Mouse (Mus musculus) forebrain, embryonic 13.5 days (tissue): ENCODE measurements at regions not wholly inside any gene's neighbourhood (a gene's known extent, or its start where the extent isn't known, plus 50 kb on each side); places are given as distances from the start of the nearest gene placed in this dataset.

Experiments used
- ATAC-seq: fragments of 200-750 bp; cut with Nextera tagmentation; 2 replicates; pipeline ENCODE4 v1.8.0; 2017
- H3K27ac ChIP-seq: fragments of 300-500 bp; sonication (generic); 2 replicates; pipeline ENCODE4 v1.5.1; 2015; ENCODE audit warnings: inconsistent platforms, mild to moderate bottlenecking, moderate library complexity
- H3K27me3 ChIP-seq: fragments of 300-500 bp; sonication (generic); 2 replicates; pipeline ENCODE4 v1.6.1; 2015; ENCODE audit warnings: mild to moderate bottlenecking, inconsistent platforms
- H3K36me3 ChIP-seq: fragments of 300-500 bp; sonication (generic); 2 replicates; pipeline ENCODE4 v1.6.1; 2015; ENCODE audit warnings: mild to moderate bottlenecking, inconsistent platforms; ENCODE audit not compliant: poor library complexity, severe bottlenecking
- H3K4me1 ChIP-seq: fragments of 300-500 bp; sonication (generic); 2 replicates; pipeline ENCODE4 v1.6.1; 2015; ENCODE audit warnings: inconsistent platforms
- H3K4me2 ChIP-seq: fragments of 300-500 bp; sonication (generic); 2 replicates; pipeline ENCODE4 v1.6.1; 2015; ENCODE audit warnings: inconsistent platforms, mild to moderate bottlenecking, moderate library complexity
- H3K4me3 ChIP-seq: fragments of 300-500 bp; sonication (generic); 2 replicates; pipeline ENCODE4 v1.5.1; 2015; ENCODE audit warnings: mild to moderate bottlenecking, inconsistent platforms
- H3K9ac ChIP-seq: fragments of 300-500 bp; sonication (generic); 2 replicates; pipeline ENCODE4 v1.6.1; 2015; ENCODE audit warnings: mild to moderate bottlenecking, inconsistent platforms
- H3K9me3 ChIP-seq: fragments of 300-500 bp; sonication (generic); replicated peaks from 2 replicates; pipeline ENCODE4 v1.6.1; 2016; ENCODE audit warnings: inconsistent platforms
- WGBS: fragments of 180-500 bp; shearing (Covaris S2); methylation state at CpG from one replicate; pipeline ENCODE4 v1.1.7; 2015; 5-methylcytosine and 5-hydroxymethylcytosine counted together

GRCm38 (mm10) chr2:171285719-171286394, 554.2 kb downstream of the Dok5 start:
- ATAC-seq = peak; percentile 75; the same call in 1 of the 2 replicates
- Histone ChIP-seq H3K4me1 (peaks cover 18% of the 10 kb centered on the region), H3K4me2 (no peak overlapping the region), H3K4me3 (no peak overlapping the region), H3K9ac (no peak overlapping the region), H3K36me3 (0 out of 2 replicates have a peak, but pooled peaks cover 3% of the 10 kb centered on the region), H3K27ac (0 out of 2 replicates have a peak overlapping the region, but pooled peaks have one; percentile 22), H3K9me3 (peaks cover 10% of the 10 kb centered on the region), H3K27me3 (no peaks in the 10 kb centered on the region)
- WGBS = 4% methylated on average over 6 of the region's 6 CpGs

GRCm38 (mm10) chr2:171280132-171280531, 548.5 kb downstream of the Dok5 start:
- ATAC-seq = no peak
- Histone ChIP-seq H3K9ac (no peak overlapping the region), H3K9me3 (peaks cover 10% of the 10 kb centered on the region), H3K4me2 (no peak overlapping the region), H3K4me1 (peaks cover under 1% of the 10 kb centered on the region; the same call in 1 of the 2 replicates), H3K27me3 (no peaks in the 10 kb centered on the region), H3K27ac (no peak overlapping the region), H3K4me3 (no peak overlapping the region), H3K36me3 (0 out of 2 replicates have a peak, but pooled peaks cover 3% of the 10 kb centered on the region)
- WGBS = 75% methylated on average over 3 of the region's 3 CpGs

- peaks cover 10% of the 10 kb centered on the region for H3K9me3 ChIP-seq
- H3K4me1 ChIP-seq = no peaks in the 10 kb centered on the region
- WGBS = 85% methylated on average over 3 of the region's 3 CpGs
- 0 out of 2 replicates have a peak, but pooled peaks cover 3% of the 10 kb centered on the region for H3K36me3 ChIP-seq
- no peak overlapping the region for H3K27ac ChIP-seq
- H3K9ac ChIP-seq = no peak overlapping the region
- no peak overlapping the region for H3K4me3 ChIP-seq
- H3K4me2 ChIP-seq = no peak overlapping the region
- no peaks in the 10 kb centered on the region for H3K27me3 ChIP-seq
- no peak for ATAC-seq
Measured at GRCm38 (mm10) chr2:171279319-171279718, 547.7 kb downstream of the Dok5 start.

GRCm38 (mm10) chr2:171253194-171253593, 521.6 kb downstream of the Dok5 start:
- Histone ChIP-seq H3K4me2 (peak overlapping the region; percentile 18), H3K4me3 (no peak overlapping the region)
- ATAC-seq = 0 out of 2 replicates have a peak, but pooled peaks have one; percentile 13

GRCm38 (mm10) chr2:171245391-171245790, 513.8 kb downstream of the Dok5 start:
- 84% methylated on average over 4 of the region's 4 CpGs for WGBS
- Histone ChIP-seq H3K36me3 (no peaks in the 10 kb centered on the region), H3K27me3 (no peaks in the 10 kb centered on the region), H3K9ac (no peak overlapping the region), H3K4me1 (0 out of 2 replicates have a peak, but pooled peaks cover 9% of the 10 kb centered on the region), H3K4me3 (no peak overlapping the region), H3K4me2 (no peak overlapping the region), H3K9me3 (no peaks in the 10 kb centered on the region), H3K27ac (no peak overlapping the region)
- ATAC-seq = no peak

More at GRCm38 (mm10) chr2:171253194-171253593, 521.6 kb downstream of the Dok5 start:
- WGBS = 60% methylated on average over 10 of the region's 10 CpGs
- H3K36me3 ChIP-seq = no peaks in the 10 kb centered on the region
- H3K4me1 ChIP-seq = no peaks in the 10 kb centered on the region
- H3K27me3 ChIP-seq = no peaks in the 10 kb centered on the region
- H3K27ac ChIP-seq = no peak overlapping the region
- H3K9ac ChIP-seq = no peak overlapping the region
- no peaks in the 10 kb centered on the region for H3K9me3 ChIP-seq

GRCm38 (mm10) chr2:171242356-171242755, 510.7 kb downstream of the Dok5 start:
- Histone ChIP-seq H3K9ac (no peak overlapping the region), H3K9me3 (no peaks in the 10 kb centered on the region), H3K4me1 (peaks cover 10% of the 10 kb centered on the region; the same call in 1 of the 2 replicates), H3K4me3 (no peak overlapping the region), H3K4me2 (no peak overlapping the region), H3K27ac (no peak overlapping the region), H3K36me3 (no peaks in the 10 kb centered on the region), H3K27me3 (no peaks in the 10 kb centered on the region)
- WGBS = 66% methylated on average over 5 of the region's 5 CpGs
- no peak for ATAC-seq

- H3K4me1 ChIP-seq = peaks cover 10% of the 10 kb centered on the region; the same call in 1 of the 2 replicates
- ATAC-seq = peak; percentile 78
- H3K36me3 ChIP-seq = no peaks in the 10 kb centered on the region
- no peaks in the 10 kb centered on the region for H3K9me3 ChIP-seq
- H3K9ac ChIP-seq = no peak overlapping the region
- H3K27me3 ChIP-seq = no peaks in the 10 kb centered on the region
- no peak overlapping the region for H3K4me2 ChIP-seq
- WGBS = 41% methylated on average over 8 of the region's 8 CpGs
- no peak overlapping the region for H3K4me3 ChIP-seq
- peak overlapping the region; percentile 49 for H3K27ac ChIP-seq
Measured at GRCm38 (mm10) chr2:171237276-171237960, 505.8 kb downstream of the Dok5 start.

- Histone ChIP-seq H3K27me3 (no peaks in the 10 kb centered on the region), H3K9me3 (no peaks in the 10 kb centered on the region), H3K4me2 (no peak overlapping the region), H3K4me3 (no peak overlapping the region), H3K27ac (no peak overlapping the region), H3K9ac (no peak overlapping the region), H3K36me3 (no peaks in the 10 kb centered on the region), H3K4me1 (peaks cover 8% of the 10 kb centered on the region; the same call in 1 of the 2 replicates)
- ATAC-seq = no peak
Measured at GRCm38 (mm10) chr2:171232812-171233211, 501.2 kb downstream of the Dok5 start.

GRCm38 (mm10) chr2:171231288-171232050, 499.9 kb downstream of the Dok5 start:
- Histone ChIP-seq H3K9ac (no peak overlapping the region), H3K36me3 (no peaks in the 10 kb centered on the region), H3K9me3 (no peaks in the 10 kb centered on the region), H3K27me3 (no peaks in the 10 kb centered on the region), H3K27ac (no peak overlapping the region), H3K4me2 (no peak overlapping the region), H3K4me1 (no peaks in the 10 kb centered on the region), H3K4me3 (no peak overlapping the region)
- WGBS = 83% methylated on average over 7 of the region's 7 CpGs
- no peak for ATAC-seq

- no peak overlapping the region for H3K4me3 ChIP-seq
- H3K9me3 ChIP-seq = no peaks in the 10 kb centered on the region
- WGBS = 79% methylated on average over 12 of the region's 12 CpGs
- no peaks in the 10 kb centered on the region for H3K27me3 ChIP-seq
- no peak overlapping the region for H3K9ac ChIP-seq
- H3K4me2 ChIP-seq = no peak overlapping the region
- H3K27ac ChIP-seq = no peak overlapping the region
- ATAC-seq = no peak
- no peaks in the 10 kb centered on the region for H3K36me3 ChIP-seq
- no peaks in the 10 kb centered on the region for H3K4me1 ChIP-seq
Measured at GRCm38 (mm10) chr2:171230536-171230935, 498.9 kb downstream of the Dok5 start.

GRCm38 (mm10) chr2:171228229-171228628, 496.6 kb downstream of the Dok5 start:
- WGBS = 32% methylated on average over 3 of the region's 3 CpGs
- Histone ChIP-seq H3K4me3 (no peak overlapping the region), H3K9me3 (no peaks in the 10 kb centered on the region), H3K27me3 (no peaks in the 10 kb centered on the region), H3K4me2 (no peak overlapping the region), H3K36me3 (no peaks in the 10 kb centered on the region), H3K9ac (no peak overlapping the region), H3K4me1 (no peaks in the 10 kb centered on the region), H3K27ac (no peak overlapping the region)
- peak; percentile 57; the same call in 1 of the 2 replicates for ATAC-seq

- H3K4me3 ChIP-seq = no peak overlapping the region
- H3K36me3 ChIP-seq = no peaks in the 10 kb centered on the region
- H3K9me3 ChIP-seq = no peaks in the 10 kb centered on the region
- H3K4me1 ChIP-seq = 0 out of 2 replicates have a peak, but pooled peaks cover 3% of the 10 kb centered on the region
- H3K9ac ChIP-seq = no peak overlapping the region
- WGBS = 34% methylated on average over 6 of the region's 6 CpGs
- H3K27ac ChIP-seq = no peak overlapping the region
- no peak overlapping the region for H3K4me2 ChIP-seq
- H3K27me3 ChIP-seq = no peaks in the 10 kb centered on the region
- ATAC-seq = no peak
Measured at GRCm38 (mm10) chr2:171213792-171214191, 482.2 kb downstream of the Dok5 start.
